Mouse (Mus musculus) brain, embryonic 14.5 days (tissue): ENCODE measurements at regions not wholly inside any gene's neighbourhood (a gene's known extent, or its start where the extent isn't known, plus 50 kb on each side); places are given as distances from the start of the nearest gene placed in this dataset.
"Not testable (repeated sequence)": the region's sequence is repeated elsewhere in the genome, so short reads cannot be mapped to it uniquely, and the experiment has no call there.

Source experiments
- DNase-seq: peaks from one replicate; pipeline ENCODE4 v3.0.0-alpha.2; 2011; ENCODE audit warnings: low read depth
- CTCF ChIP-seq: fragments of 200-500 bp; IDR thresholded peaks from 2 replicates; pipeline ENCODE4 v1.5.1; 2012; ENCODE audit warnings: inconsistent platforms, mild to moderate bottlenecking, moderate library complexity, borderline replicate concordance; ENCODE audit not compliant: insufficient read depth, insufficient read length; ENCODE audit errors: extremely low read depth
- POLR2A ChIP-seq: fragments of 200-500 bp; IDR thresholded peaks from 2 replicates; pipeline ENCODE4 v1.6.1; 2012; ENCODE audit warnings: mild to moderate bottlenecking, inconsistent platforms, borderline replicate concordance; ENCODE audit not compliant: poor library complexity, insufficient read depth, insufficient read length, severe bottlenecking; ENCODE audit errors: extremely low read depth

DNA sequence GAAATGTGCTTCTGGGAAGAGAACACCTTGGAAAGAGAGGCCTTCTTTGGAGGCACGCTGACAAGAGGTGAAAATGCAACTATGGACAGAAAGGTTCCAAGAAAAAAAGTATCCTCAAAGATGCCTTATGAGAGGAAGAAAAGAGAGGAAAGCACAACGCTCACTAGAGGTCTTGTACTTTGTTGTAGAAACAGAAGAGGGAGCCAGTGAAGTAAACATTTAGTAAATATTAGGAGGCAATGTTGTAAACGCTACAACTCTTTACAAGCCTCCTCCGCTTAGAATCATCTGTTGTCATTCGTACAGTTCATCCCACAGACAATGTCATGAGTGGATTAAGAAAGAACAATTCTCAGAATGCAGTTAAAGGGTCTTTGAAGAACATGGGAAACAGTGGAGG, 77.4 kb downstream of the Tfpi2 start:
- DNase-seq: no peak
- TF ChIP-seq POLR2A (no peak), CTCF (no peak)

DNA sequence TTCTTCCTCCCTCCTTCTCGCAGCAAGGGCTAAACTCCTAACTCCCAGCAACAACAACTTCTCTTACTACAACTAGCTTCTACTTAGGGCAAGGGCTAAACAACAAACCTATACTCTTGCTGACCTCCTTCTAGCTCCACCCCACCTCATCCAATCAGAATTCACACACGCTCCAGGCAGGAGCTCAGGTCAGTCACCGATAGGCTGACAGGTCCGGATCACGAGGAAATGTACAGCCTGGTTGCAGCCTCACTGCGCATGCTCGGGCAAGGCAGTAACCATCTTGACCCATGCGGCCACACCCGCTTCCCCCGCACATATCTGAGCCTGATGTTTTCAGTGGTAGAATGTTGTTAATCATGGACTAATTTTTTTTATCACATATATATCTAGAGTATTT, 84.0 kb downstream of the Tfpi2 start:
- no peak for TF ChIP-seq CTCF
- TF ChIP-seq POLR2A: no peak
- no peak for DNase-seq

DNA sequence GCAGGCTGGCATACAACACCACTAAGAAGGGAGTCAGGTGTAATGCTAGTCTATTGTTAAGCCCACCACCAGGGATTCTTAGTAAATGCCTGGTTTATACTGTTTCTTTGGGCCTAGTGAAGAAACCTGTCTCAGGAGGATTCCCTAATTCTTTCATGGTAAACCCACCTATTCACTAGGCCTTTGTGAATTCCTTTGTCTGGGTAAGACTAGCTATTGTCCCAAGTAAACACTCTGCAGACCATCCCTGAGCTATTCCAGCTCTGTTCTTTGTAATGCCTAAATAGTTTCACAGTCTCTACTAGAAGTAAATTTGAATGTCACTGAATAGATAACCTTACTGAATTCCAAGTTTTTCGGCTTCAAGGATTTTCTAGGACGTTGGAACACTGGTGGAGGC, 111.3 kb upstream of the Calcr start:
- DNase-seq: not testable (repeated sequence)

DNA sequence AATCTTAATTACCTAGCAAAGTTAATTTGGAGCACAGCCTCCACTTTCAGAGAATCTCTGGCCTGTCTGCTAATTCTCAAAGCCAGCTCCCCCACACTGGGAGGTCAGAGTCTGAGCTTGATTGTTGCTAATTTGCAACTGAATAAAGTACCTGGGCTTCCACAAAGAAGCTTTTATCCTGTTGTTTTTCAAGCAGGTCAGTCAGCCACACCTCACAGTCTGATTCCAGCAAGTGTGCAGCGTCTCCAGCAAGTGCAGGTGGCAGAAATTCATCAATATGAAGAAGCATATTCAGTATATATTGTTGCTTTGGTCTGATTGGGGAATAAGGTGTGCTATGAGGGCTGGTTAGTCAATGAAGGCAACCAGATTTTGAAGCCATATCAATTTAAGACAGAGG, 110.3 kb upstream of the Calcr start:
- DNase-seq: not testable (repeated sequence)

DNA sequence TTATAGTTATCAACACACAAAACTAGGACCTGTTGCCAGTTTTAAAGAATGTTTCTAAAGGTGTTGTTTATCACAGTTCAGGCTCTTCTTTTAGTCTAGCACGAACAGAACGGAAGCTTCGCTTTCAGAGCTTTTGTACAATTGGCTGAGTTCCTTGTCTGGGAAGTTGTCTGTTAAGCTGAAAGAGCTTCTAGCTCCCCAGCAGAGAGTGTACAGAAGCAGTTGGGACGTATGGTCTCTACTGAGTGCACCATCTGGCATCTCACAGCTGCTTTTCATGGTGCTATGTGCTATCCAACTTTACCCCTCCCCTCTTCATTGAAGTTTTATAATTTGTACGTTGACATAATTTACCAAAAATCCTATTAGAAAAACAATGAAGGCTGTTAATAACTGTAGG, 96.5 kb upstream of the Calcr start:
- DNase-seq: peak; percentile 57
- TF ChIP-seq POLR2A (no peak), CTCF (no peak)

DNA sequence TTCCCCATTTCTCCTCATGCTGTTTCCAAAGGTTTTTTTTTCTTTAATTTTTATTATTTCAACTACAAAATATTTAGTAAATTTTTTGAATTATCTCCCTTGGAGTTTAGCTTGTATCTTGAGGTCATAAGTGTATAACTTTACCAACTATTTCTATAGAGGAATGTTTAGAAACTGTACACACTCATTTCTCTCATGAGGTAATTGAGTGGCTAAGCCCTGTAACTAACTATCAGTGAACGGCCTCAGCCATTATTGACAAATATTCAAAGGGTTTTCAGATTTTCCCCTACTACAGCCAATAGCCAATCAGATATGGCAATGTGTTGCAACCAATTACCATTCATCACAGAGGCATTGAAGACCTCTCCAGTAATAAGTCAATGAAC, 96.1 kb upstream of the Calcr start:
- TF ChIP-seq POLR2A (no peak), CTCF (no peak)
- no peak for DNase-seq

DNA sequence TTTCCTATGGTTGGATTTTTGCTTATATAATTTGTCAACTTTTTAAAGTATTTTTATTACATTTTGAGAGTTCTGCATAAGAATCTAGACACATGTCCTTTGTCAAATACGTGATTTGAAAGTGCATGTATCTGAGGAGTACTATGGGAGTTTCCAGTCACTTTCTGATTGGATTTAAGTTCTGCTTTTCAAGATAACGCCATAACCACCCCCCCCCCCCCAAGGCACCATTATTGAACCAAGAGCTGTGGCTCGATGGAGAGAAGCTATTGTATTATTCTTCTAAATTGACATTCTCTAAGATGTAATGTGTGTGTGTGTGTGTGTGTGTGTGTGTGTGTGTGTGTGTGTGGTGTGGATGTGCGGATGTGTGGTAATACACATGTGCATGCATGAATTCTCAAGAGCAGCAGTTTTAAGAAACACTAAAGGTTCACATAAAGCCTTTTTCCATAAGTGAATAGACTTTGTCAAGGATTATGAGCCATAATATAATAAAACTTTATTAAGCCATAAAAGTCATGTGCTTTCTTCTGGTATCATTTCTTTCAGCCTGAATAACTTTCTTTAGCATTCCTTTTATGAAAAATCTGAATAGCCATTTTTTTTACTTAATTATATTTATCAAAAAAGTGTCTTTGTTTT, 95.5 kb upstream of the Calcr start:
- TF ChIP-seq CTCF (no peak), POLR2A (no peak)
- no peak for DNase-seq

DNA sequence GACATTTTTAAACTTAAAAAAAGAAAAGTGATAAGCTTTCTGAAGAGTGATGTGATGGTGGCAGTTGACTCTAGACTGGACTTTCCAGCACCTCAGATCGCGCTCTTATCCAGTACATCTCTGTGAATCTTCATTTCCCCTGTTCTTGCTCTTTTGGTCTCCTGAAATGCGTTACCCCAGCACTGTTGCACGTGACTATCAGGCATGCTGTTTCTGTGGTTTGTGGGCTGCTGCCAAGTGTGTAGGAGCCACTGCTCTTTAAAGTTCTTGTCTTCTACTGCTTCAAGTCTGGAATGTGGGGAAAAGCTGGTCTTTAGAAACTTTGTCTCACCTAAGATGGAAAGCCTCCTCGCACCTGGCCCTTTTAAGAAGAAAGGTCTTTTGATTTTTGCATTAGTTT, 85.6 kb upstream of the Calcr start:
- TF ChIP-seq CTCF (no peak), POLR2A (no peak)
- DNase-seq: no peak
